Mouse (Mus musculus) embryonic facial prominence, embryonic 10.5 days (tissue): ENCODE measurements around the gene Rcan1. TPM values are rescaled to one million over a fixed set of nuclear protein-coding genes. Genes with fewer than 3 reads are reported as not detected.

ENCODE experiments used
- DNase-seq: peaks from one replicate; pipeline ENCODE4 v3.0.0-alpha.2; 2017; ENCODE audit warnings: low spot score
- H3K27ac ChIP-seq: fragments of 300-500 bp; sonication (generic); replicated peaks from 2 replicates; pipeline ENCODE4 v1.5.1; 2016; ENCODE audit warnings: mild to moderate bottlenecking
- H3K27me3 ChIP-seq: fragments of 300-500 bp; sonication (generic); replicated peaks from 2 replicates; pipeline ENCODE4 v1.6.1; 2016; ENCODE audit warnings: low read depth, mild to moderate bottlenecking; ENCODE audit not compliant: poor library complexity, severe bottlenecking
- H3K36me3 ChIP-seq: fragments of 300-500 bp; sonication (generic); replicated peaks from 2 replicates; pipeline ENCODE4 v1.6.1; 2016; ENCODE audit warnings: mild to moderate bottlenecking, moderate library complexity
- H3K4me1 ChIP-seq: fragments of 300-500 bp; sonication (generic); 2 replicates; pipeline ENCODE4 v1.6.1; 2016
- H3K4me3 ChIP-seq: fragments of 300-500 bp; sonication (generic); 2 replicates; pipeline ENCODE4 v1.5.1; 2016; ENCODE audit warnings: mild to moderate bottlenecking, moderate library complexity
- H3K9me3 ChIP-seq: fragments of 300-500 bp; sonication (generic); 2 replicates; pipeline ENCODE4 v1.6.1; 2016; ENCODE audit warnings: mild to moderate bottlenecking
- WGBS: fragments of 180-500 bp; shearing (Covaris S2); methylation state at CpG from one replicate; pipeline ENCODE4 v1.1.7; 2016; 5-methylcytosine and 5-hydroxymethylcytosine counted together
- polyA plus RNA-seq: library from polyadenylated mRNA; unstranded; fragments of >200 nt; fragmentation: Nextera tagmentation; extraction: Ambion mirVana; gene quantifications from 2 replicates; pipeline ENCODE4 v1.2.1, GENCODE M21; 2016

Gene Rcan1
- polyA plus RNA-seq, 1 experiment from 2014 or later: 32.8 TPM

DNA sequence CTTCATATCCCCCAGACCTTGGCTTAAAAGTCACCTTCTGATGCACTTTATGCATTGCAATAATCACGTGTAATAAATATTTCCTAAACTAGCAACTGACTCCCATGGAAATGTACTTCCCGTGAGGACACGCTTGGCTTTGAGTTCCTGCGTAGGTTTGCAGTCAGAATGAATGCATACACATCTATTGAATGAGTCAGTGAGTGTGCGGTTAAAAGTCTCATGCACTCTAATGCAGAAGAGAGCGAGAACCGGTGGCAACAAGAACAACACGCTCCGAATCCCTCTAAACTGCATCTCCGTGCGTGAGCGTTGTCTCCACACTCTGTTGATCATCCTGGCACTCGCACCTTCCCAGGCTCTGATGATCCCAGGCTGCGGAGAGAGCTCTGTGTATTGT lies 21.6 kb downstream of the Rcan1 start:
- H3K27me3 ChIP-seq: no peaks in the 10 kb centered on the region
- H3K36me3 ChIP-seq: peaks cover 23% of the 10 kb centered on the region
- H3K27ac ChIP-seq: no peak overlapping the region
- H3K4me1 ChIP-seq: peaks cover 9% of the 10 kb centered on the region
- 96% methylated on average over 14 of the region's 14 CpGs for WGBS
- DNase-seq: no peak
- H3K9me3 ChIP-seq: no peaks in the 10 kb centered on the region
- H3K4me3 ChIP-seq: no peak overlapping the region

DNA sequence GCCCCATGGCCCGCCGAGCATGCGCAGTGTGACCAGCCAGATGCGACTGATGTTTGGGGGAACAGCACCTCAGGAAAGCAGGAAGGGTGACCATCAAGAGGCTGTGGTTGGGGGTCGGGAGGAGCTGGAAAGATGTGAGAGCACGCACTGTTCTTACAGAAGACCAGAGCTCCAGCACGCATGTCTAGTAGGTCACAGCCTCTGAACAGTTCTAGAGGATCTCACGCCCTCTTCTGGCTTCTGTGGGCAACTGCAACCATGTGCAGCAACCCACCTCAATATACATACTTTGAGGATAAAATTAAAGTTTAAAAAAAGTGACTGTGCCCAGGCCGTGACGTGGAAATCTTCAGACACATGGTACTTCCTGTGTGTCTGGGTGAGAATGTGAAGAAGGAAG lies 25.3 kb downstream of the Rcan1 start:
- H3K27me3 ChIP-seq: no peaks in the 10 kb centered on the region
- H3K4me3 ChIP-seq: no peak overlapping the region
- peaks cover 34% of the 10 kb centered on the region for H3K4me1 ChIP-seq
- peaks cover 12% of the 10 kb centered on the region for H3K36me3 ChIP-seq
- no peak overlapping the region for H3K27ac ChIP-seq
- DNase-seq: peak; percentile 54
- no peaks in the 10 kb centered on the region for H3K9me3 ChIP-seq
- WGBS: 64% methylated on average over 10 of the region's 10 CpGs

- DNase-seq: no peak
- H3K4me3 ChIP-seq: no peak overlapping the region
- no peaks in the 10 kb centered on the region for H3K9me3 ChIP-seq
- H3K27me3 ChIP-seq: no peaks in the 10 kb centered on the region
- H3K4me1 ChIP-seq: peaks cover 44% of the 10 kb centered on the region
- H3K36me3 ChIP-seq: peaks cover 3% of the 10 kb centered on the region; the same call in 1 of the 2 replicates
- no peak overlapping the region for H3K27ac ChIP-seq
- 58% methylated on average over 13 of the region's 13 CpGs for WGBS
These were observed 27.0 kb downstream of the Rcan1 start for GRCm38 (mm10) chr16:92443644-92444113.

DNA sequence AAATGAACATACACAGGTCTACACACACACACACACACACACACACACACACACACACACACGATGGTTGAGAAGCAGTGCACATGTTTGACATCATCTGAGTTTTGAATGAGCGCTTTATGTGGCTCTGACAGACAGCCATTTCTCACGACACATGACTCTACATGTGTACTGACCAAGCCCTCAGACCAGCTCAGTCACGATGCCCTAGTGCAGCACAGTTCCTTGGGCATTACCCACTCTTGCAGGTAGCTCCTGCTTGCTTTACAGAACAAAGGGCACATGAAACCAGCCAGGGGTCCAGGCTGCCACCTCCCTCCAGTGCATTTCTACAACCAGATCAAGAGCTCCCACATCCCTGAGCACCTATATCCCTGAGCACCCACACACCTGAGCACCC lies 27.7 kb downstream of the Rcan1 start:
- peaks cover 44% of the 10 kb centered on the region for H3K4me1 ChIP-seq
- no peak for DNase-seq
- no peak overlapping the region for H3K27ac ChIP-seq
- 90% methylated on average over 4 of the region's 4 CpGs for WGBS
- no peaks in the 10 kb centered on the region for H3K27me3 ChIP-seq
- 0 out of 2 replicates have a peak, but pooled peaks cover 2% of the 10 kb centered on the region for H3K36me3 ChIP-seq
- H3K9me3 ChIP-seq: no peaks in the 10 kb centered on the region
- no peak overlapping the region for H3K4me3 ChIP-seq

GRCm38 (mm10) chr16:92442150-92442549 lies 28.5 kb downstream of the Rcan1 start:
- no peak overlapping the region for H3K4me3 ChIP-seq
- peaks cover 44% of the 10 kb centered on the region for H3K4me1 ChIP-seq
- 0 out of 2 replicates have a peak, but pooled peaks cover 2% of the 10 kb centered on the region for H3K36me3 ChIP-seq
- H3K27me3 ChIP-seq: no peaks in the 10 kb centered on the region
- no peaks in the 10 kb centered on the region for H3K9me3 ChIP-seq
- 0 out of 2 replicates have a peak overlapping the region, but pooled peaks have one; percentile 2 for H3K27ac ChIP-seq
- no peak for DNase-seq
- WGBS: 92% methylated on average over 11 of the region's 11 CpGs

DNA sequence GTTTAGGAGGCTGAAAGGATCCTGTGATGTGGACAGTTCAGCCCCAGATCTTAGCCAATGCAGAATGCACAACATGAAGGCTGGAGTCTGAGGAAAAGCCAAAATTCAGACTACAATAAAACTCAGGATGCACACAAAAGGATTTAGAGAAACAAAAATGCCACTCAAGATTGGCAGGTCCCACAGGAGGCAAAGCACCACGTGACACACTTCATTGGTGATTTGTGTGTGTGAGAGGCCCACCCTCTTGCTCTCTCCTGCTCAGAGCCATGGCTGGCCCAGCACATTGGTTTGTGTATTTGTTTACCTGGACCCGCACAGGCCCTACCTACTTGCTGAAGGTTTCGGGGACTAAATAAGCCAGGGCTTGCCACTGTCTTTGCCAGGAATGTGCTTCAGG lies 29.5 kb downstream of the Rcan1 start:
- Histone ChIP-seq H3K4me1 (peaks cover 45% of the 10 kb centered on the region), H3K9me3 (no peaks in the 10 kb centered on the region), H3K36me3 (0 out of 2 replicates have a peak, but pooled peaks cover 2% of the 10 kb centered on the region), H3K27ac (no peak overlapping the region), H3K4me3 (no peak overlapping the region), H3K27me3 (no peaks in the 10 kb centered on the region)
- no peak for DNase-seq
- 70% methylated on average over 3 of the region's 3 CpGs for WGBS

DNA sequence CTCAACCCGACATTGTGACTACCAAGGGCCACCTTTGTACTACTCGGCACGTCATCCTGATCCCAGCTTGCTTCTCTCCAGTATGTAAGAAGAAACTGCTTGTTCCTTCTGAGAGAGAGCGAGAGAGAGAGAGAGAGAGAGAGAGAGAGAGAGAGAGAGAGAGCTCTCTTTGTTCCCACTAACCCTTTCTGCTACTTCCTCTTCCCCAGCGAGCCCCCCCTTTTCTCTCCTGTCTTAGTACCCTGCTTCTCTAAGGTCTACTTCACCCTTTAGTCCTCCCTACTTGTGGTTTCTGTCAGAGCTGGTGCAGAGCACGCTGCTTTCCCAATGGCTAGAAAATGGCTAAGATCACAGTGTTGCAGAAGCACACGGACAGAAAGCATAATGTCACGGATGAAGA lies 30.4 kb downstream of the Rcan1 start:
- no peak for DNase-seq
- Histone ChIP-seq H3K27ac (peak overlapping the region; percentile 54), H3K9me3 (no peaks in the 10 kb centered on the region), H3K36me3 (0 out of 2 replicates have a peak, but pooled peaks cover 2% of the 10 kb centered on the region), H3K27me3 (no peaks in the 10 kb centered on the region), H3K4me1 (peaks cover 51% of the 10 kb centered on the region), H3K4me3 (no peak overlapping the region)
- 50% methylated on average over 8 of the region's 8 CpGs for WGBS

DNA sequence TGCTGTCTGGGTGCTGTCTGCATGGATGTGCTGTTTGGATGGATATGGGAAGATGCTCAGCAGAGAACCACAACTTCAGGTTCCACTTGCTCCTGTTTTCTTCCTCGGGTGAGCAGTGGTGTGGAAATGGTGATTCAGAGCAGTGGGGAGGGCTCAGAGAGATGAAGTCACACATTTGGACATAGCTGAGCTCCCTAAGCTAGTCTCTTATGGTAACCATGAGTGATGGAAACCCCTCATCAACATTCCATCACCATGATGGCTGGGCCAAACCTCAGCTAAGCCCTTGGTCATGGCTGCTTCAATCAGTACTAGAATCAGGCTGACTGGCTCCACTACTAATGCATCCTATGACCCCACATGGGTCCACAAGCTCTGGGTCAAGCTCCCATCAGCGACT lies 30.9 kb downstream of the Rcan1 start:
- Histone ChIP-seq H3K9me3 (no peaks in the 10 kb centered on the region), H3K27me3 (no peaks in the 10 kb centered on the region), H3K36me3 (0 out of 2 replicates have a peak, but pooled peaks cover 2% of the 10 kb centered on the region), H3K4me1 (peaks cover 50% of the 10 kb centered on the region), H3K4me3 (no peak overlapping the region), H3K27ac (peak overlapping the region; percentile 54; the same call in 1 of the 2 replicates)
- 58% methylated on average over 2 of the region's 2 CpGs for WGBS
- DNase-seq: no peak

DNA sequence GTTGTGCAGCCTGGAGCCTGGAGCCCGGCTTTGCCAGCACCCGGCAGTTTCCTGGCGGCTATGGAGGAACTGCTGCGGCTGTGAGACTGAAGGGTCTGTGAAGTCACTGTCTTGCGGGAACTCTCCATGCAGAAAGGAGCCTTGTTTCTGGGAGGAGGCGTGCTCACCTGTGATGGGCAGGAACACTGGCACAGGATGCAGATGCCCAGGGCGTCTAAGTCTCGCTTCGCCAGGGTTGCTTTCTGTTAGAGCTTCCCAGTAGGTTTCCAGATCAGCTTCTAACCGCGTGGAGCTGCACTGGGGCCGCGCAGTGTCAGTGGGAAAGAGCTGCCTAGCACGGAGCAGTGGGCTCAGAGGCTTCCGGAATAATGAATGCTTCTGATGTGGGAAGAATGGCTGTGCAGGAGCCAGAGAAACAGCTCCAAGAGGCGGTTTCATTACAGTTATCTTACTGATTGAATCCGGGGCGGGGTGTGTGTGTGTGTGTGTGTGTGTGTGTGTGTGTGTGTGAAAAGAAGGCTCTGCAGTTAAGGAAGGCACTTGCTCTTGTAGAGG lies 35.2 kb downstream of the Rcan1 start:
- Histone ChIP-seq H3K4me1 (peaks cover 18% of the 10 kb centered on the region), H3K27ac (no peak overlapping the region), H3K4me3 (no peak overlapping the region), H3K9me3 (no peaks in the 10 kb centered on the region), H3K27me3 (no peaks in the 10 kb centered on the region), H3K36me3 (peaks cover 15% of the 10 kb centered on the region)
- no peak for DNase-seq
- WGBS: 89% methylated on average over 18 of the region's 18 CpGs

GRCm38 (mm10) chr16:92433176-92433575 lies 37.5 kb downstream of the Rcan1 start:
- 93% methylated on average over 3 of the region's 3 CpGs for WGBS
- Histone ChIP-seq H3K36me3 (peaks cover 15% of the 10 kb centered on the region), H3K4me3 (no peak overlapping the region), H3K4me1 (peaks cover 22% of the 10 kb centered on the region), H3K27ac (no peak overlapping the region), H3K9me3 (no peaks in the 10 kb centered on the region), H3K27me3 (no peaks in the 10 kb centered on the region)
- DNase-seq: no peak

DNA sequence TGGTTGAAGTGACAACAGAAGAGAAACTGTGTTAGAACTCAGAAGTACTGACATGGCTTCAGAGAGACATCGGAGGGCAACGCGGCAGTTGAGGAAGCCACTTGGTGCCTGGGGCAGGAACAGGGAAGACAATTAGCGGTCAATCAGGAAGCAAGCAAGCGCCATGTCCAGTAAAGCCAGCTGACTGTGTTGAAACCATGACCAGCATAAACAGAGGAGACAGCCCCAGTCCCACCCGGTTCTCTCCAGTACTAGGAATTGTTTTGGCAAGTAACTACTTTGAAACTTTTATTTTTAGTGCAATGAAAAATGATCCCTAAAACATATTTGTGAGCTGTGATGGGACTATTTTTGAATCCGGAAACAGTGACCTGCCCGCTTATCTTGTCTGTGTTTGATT lies 39.9 kb downstream of the Rcan1 start:
- 88% methylated on average over 8 of the region's 8 CpGs for WGBS
- H3K4me1 ChIP-seq: peaks cover 37% of the 10 kb centered on the region
- H3K9me3 ChIP-seq: no peaks in the 10 kb centered on the region
- no peaks in the 10 kb centered on the region for H3K27me3 ChIP-seq
- peaks cover 15% of the 10 kb centered on the region for H3K36me3 ChIP-seq
- DNase-seq: no peak
- H3K4me3 ChIP-seq: no peak overlapping the region
- H3K27ac ChIP-seq: no peak overlapping the region

DNA sequence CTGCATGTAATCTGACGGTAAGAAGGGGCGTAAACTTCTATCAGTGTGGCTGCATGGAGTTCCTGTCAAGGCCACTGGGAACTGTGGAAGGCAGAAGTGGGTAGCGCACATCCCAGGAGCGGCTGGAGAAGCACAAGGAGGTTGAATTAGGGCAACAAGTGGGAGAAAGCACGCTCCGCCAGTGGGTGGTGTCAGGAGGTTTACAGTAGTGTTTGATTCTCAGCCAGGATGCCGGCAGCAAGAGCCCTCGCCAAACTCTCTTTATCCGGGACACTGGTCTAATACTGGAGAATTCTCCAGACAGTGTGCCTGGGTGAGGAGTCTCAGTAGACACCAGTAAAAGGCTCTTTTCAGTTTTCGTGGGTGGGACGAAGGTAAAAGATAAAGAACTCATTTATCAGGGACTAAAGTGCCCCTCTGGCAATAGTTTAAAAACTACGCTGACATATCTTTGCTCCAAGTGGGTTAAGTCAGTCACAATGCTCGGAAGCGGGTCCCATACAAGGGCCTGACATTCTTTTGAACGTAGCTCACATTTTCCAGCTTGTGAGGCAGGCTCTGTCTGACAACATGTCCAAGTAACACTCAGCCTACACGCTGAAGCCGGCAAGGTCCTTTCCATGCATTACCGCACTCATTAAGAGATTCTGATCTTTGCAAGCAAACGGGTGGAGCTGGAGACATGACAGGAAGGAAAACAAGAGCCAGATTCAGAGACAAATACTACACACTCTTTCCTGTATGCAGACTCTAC lies 42.3 kb downstream of the Rcan1 start:
- 0 out of 2 replicates have a peak overlapping the region, but pooled peaks have one; percentile 21 for H3K27ac ChIP-seq
- no peak overlapping the region for H3K4me3 ChIP-seq
- H3K36me3 ChIP-seq: peaks cover 15% of the 10 kb centered on the region
- no peaks in the 10 kb centered on the region for H3K27me3 ChIP-seq
- 52% methylated on average over 19 of the region's 19 CpGs for WGBS
- H3K4me1 ChIP-seq: peaks cover 49% of the 10 kb centered on the region
- no peak for DNase-seq
- no peaks in the 10 kb centered on the region for H3K9me3 ChIP-seq

- Histone ChIP-seq H3K9me3 (no peaks in the 10 kb centered on the region), H3K4me1 (peaks cover 61% of the 10 kb centered on the region), H3K4me3 (no peak overlapping the region), H3K36me3 (peaks cover 9% of the 10 kb centered on the region), H3K27ac (no peak overlapping the region), H3K27me3 (no peaks in the 10 kb centered on the region)
- DNase-seq: no peak
- 48% methylated on average over 6 of the region's 6 CpGs for WGBS
These were observed 44.0 kb downstream of the Rcan1 start for GRCm38 (mm10) chr16:92426708-92427107.
